Mouse (Mus musculus): ENCODE results near the gene R3hcc1l. TPM values are rescaled to one million over a fixed set of nuclear protein-coding genes. Genes with fewer than 3 reads are reported as not detected.

The R3hcc1l gene
- 28.6 and 42.1 TPM in 2 replicates for total RNA-seq (2017)

DNA sequence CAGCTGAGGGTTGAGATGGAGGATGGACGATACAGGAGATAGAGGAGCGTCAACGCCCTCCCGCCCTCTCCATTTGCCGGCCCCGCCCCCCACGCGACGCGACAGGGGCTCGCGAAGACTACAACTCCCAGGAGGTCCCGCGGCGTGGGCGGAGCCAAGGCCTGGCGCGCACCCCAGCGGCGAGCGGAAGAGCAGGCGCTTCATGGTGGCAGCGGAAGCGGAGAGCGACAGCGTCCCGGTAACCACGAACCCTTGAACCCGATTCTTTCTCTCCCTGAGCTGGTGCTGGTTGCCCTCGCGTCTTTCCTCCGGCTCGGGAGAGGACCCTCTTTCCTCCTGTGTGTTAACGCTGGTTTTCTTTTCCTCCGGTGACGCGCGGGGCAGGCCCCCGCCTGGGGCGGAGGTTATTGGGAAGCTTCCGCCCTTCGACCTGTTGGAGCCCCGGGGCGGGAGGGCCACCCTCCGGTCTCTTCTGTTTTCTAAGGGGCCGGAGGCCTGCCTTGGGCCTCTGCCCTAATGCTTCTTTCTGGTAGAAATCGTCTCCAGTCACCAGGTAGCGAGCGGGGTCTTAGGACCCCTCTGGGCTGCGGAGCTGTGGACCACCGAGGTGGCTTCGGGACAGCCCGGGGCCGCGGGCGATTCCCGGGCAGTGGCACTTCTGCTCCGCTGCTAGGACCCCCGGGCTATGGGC is at the start of gene R3hcc1l:
Gene R3hcc1l (plus strand): TSS at position 140 of the 691 bp plus-strand sequence.
- ATAC-seq (replicated peaks; ENCODE audit: low read depth, poor library complexity, severe bottlenecking): peak; percentile 96

DNA sequence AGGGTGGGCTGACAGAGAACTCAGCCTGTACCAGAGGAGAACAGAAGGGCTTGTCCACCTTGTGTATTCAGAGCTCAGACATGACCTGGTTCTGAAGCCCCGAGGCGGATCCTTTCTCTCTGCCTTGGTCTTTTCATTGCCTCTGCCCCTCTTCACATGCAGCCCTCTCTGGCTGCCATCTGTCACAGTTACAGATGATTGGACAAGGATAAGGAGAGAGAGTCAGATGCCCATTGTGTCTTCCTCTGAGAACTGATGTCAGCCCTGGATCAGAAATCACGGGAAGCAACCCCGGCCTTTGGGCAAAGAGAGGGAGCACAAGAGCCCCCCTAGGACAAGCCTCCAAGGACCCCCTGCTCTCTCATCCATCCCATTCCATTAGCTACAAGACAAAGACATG is 47.0 kb upstream of the R3hcc1l start:
- ATAC-seq (replicated peaks; ENCODE audit: low read depth, poor library complexity, severe bottlenecking): no peak

DNA sequence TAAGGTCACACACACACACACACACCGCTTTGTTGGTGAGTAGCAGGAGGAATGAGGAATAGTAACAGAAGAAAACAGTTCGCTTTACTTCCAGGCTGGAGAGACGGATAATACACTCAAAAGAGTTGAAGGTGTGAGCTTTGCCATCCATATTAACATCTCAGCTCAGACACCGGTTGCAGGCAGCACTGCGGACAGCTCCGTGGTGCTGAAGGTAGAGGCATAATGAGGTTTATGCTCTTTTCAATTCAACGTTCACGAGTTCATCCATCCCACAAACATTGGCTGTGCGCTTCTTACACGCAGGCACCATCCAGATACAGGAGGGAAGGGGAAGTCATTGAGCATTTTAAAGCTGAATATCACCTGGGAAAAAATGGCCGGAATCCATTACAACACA is 45.7 kb upstream of the R3hcc1l start:
- no peak for ATAC-seq (replicated peaks; ENCODE audit: low read depth, poor library complexity, severe bottlenecking)

DNA sequence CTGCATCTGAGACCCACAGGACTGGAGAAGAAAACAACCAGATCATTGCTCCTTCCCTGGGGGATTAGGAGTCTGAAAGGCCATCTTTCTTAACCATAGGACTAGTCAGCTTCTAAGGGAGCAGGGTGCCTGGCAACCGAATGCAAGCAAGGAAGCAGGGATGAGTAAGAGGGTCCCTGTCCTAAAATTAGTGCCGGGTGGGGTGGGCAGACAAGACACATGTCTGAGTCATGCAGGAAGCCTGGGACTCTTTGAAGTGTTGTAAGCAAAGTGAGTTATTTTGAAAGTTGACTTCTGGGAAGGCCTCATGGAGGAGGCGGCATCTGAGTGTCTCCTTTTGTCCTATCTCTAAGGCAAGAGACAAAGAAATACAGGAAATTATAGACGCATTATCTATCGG is 40.8 kb upstream of the R3hcc1l start:
- ATAC-seq (replicated peaks; ENCODE audit: low read depth, poor library complexity, severe bottlenecking): no peak

DNA sequence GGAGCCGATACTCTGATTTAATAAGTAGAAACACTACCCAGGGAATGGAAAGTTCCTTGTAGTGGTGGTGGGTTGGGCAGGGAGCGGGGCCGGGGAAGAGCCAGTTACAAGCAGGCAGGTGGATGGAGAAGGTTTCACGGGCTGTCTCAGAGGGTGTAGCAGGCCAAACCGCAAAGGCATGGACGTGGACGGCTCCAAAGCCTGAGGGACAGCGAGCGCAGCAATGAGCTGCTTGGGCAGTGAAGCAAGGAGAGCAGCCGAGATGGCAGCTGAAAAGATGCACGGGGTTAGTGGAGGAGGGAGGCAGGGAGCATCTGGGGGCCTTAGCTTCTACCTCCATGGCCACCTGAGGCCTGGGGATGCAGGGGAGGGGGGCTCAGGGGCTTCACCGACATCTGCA is 40.3 kb upstream of the R3hcc1l start:
- ATAC-seq (replicated peaks; ENCODE audit: low read depth, poor library complexity, severe bottlenecking): no peak

DNA sequence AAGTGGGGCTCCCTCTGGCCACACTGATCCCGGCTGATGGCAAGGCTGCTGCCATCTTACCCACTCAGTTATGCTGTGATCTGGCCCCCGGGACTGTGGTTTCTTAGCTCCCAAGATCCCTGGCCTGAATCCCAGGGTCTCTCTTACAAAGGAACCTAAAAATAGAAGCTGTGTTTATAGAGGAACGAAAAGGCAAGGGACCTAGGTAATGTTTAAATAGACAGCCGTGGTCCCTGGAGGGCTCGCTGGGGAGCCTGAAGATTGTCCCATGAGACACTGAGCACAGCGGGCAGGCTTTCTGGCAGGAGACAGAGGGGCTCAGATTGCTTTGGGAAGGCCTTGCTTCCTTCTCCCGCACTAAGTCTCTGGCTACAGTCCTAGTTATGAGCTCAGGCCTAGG is 33.1 kb upstream of the R3hcc1l start:
- no peak for ATAC-seq (replicated peaks; ENCODE audit: low read depth, poor library complexity, severe bottlenecking)

DNA sequence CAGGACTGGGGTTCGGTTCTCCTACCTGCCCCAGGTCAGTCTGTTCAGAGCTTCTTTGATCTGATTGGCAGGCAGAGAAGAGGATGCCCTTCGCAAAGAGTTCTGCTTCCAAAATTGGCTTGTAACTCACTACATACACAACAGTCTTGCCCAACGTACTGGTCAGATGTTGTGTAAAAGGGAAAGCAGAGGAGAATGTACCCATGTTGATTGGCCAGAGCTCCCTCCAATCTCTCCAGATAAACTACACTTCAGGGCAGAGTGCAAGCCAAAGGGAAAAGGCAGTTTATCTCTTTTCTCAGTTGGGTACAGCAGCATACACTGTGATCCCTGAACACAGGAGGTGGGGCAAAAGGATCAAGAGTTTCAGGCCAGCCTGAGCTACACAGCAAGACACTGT is 31.3 kb upstream of the R3hcc1l start:
- ATAC-seq (replicated peaks; ENCODE audit: low read depth, poor library complexity, severe bottlenecking): no peak

DNA sequence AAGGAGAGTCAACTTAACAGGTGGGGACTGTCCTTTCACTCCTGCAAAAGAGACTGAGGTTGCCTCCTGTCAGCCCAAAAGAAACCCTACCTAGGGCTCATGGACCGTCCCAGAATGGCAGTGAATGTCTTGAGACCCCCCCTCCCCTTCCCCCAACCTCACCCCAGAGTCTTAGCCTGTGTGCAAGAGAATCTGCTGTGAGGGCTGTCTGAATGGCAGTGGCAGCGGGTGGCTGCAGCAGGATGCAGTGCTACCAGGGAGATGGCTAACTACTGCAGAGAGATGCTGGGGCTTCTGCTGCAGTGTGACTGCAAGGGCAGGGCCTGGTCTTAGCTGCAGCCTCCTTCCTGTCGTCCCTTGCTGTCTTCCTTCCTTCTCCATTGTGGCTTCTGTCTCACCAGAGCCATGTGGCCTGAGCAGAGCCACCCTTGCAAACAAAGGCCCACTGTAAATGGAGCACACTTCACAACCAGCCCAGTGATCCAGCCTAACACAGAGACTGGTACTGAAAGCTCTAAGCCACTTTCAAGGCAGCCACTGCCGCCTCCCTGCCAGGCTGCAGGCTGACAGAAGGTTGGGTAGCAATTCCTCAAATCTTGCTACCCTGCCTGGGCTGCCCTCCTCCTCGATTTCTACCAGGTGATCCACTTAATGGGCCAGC is 25.2 kb upstream of the R3hcc1l start:
- ATAC-seq (replicated peaks; ENCODE audit: low read depth, poor library complexity, severe bottlenecking): no peak

DNA sequence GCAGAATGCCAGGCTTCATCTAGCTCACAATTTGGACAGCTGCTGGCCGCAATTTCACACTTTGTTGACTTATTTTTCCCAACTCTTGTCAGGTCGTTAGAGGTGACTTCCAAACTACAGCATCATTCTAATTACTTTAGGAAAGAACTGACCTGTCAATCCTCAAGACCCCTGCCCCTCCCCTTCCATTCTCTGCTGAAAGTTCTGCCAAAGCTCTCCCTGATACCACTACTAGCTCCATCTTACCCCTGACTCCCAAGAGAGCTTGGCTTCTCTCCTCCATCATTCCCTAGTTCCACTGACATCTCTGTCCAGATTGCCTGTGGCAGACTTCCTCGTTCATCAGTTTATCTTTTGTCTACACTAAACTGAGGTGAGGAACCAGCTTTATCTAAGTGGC is 14.4 kb upstream of the R3hcc1l start:
- ATAC-seq (replicated peaks; ENCODE audit: low read depth, poor library complexity, severe bottlenecking): no peak

DNA sequence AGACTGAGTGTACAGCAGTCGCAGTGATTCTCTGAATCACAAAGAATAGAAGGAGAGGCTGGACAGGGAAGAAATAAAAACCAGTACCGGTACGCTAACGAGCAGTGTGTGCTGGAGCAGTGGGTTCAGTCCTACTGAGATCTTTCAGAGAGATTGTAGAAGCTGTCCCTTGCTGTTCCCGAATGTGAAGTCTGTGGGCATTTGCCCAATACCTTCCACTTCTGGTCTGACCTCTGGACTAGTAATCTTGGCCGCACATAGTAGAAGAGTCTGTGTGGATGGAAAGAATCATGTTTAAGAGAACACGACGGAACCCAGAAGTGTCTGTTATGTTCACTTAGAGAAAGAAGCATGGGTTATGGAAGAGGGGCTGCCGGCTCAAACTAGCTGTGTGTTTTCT is 8.9 kb upstream of the R3hcc1l start:
- no peak for ATAC-seq (replicated peaks; ENCODE audit: low read depth, poor library complexity, severe bottlenecking)

DNA sequence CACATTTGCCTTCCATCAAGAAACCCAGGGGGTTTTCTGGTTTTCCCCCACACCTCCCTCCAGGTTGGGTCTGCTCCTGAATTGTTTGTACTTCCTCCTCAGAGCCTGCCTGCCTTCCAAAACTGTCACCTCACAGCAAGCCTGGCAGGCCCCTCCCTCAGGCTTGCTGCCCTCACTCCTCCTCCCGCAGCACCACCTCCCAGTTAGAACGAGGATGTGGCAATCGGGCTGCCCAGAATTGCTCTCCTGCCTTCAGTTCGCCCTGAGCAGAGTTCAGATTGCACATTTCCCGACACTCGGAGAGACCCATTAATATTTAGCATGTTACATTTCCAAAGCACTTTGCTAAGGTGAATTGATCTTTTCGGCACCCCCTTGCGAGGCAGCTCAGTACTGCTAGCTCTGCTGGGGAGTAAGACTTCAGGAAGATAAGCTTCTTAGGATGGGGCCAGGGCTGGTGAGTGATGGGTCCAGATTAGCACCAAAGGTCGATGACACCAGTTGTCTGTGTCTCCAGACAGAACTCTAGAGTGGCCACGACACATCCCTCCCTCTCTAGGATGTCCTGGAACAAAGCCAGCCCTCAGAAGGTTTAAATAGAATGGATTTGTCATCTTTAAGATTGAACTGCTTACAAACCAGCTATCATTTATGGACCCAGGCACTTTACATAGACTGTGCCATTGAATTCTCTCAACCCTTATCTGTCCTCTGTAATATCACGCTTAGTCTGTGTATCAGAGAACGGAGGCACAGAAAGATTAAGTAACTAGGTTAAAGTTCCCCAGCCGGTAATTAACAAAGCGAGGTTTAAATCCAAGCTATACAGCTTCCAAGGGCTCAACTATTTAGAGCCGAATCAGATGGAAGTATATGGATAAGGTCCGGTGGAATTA is 8.0 kb upstream of the R3hcc1l start:
- ATAC-seq (replicated peaks; ENCODE audit: low read depth, poor library complexity, severe bottlenecking): peak; percentile 81

DNA sequence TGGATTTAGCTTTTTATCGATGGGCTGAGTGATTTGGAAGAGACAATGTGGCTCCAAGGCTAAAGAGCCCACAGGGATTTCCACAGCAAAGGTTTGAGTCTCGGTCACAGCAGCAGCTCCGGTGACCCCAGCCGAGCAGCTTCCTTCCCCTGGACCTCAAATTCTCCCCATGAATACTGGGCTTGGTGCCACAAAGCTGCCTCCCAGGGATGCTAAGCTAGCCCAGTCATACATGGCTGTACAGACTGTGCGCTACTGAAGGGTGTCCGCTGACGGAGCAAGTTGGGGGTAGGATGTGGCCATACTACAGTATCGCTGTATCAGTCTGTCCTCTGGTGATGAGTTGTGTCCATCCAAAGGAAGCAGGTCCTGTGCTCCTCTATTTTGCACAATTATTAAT is 2.9 kb upstream of the R3hcc1l start:
- no peak for ATAC-seq (replicated peaks; ENCODE audit: low read depth, poor library complexity, severe bottlenecking)

DNA sequence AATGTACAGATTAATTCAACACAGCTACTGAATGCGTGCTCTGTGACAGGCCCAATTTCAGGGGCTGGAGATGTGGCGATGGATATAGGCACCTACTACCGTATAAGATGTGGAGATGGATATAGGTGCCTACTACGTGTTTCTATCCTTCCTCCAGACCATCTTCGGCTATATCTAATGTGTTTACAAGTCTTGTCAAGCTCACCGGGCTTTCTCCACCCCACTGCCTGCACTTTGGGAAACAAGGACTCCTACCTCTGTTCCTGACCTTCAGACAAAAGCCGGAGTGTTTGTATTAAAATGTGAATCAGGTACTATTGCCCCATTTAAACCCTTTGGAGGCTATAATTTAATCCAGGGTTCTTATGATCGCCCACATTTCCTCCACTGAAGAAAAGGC is 2.4 kb upstream of the R3hcc1l start:
- ATAC-seq (replicated peaks; ENCODE audit: low read depth, poor library complexity, severe bottlenecking): no peak

DNA sequence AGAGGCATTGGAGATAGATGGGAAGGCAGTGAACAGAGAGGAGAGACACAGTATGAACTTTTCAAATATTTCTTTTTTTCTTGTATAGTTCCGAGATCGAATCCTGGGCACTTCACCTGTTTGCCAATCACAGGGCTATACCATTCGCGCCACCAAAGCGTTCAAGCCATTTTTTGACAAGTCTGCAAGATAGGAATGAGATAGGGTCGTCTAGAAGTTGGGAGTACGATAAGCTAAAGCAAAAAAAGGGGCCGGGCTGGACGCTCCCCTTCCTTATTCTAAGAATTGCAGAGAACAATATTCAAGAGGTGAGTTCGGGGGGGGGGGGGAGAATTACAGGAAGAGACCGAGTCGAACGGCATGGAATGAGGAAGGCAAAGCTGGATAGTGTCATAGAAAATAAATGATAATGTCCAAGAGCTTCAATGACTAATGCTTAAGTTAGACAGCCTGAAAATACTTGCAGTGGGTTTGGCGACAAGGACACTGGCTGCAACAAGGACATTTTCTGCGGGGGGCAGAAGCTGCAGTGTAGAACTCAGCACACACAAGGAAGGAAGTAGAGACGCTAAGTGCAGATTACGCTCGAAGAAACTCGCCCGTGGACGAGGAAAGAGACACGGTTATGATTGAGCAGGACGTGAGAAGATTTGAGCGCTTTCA is 471 bp upstream of the R3hcc1l start:
- ATAC-seq (replicated peaks; ENCODE audit: low read depth, poor library complexity, severe bottlenecking): peak; percentile 1; the same call in 1 of the 2 replicates

DNA sequence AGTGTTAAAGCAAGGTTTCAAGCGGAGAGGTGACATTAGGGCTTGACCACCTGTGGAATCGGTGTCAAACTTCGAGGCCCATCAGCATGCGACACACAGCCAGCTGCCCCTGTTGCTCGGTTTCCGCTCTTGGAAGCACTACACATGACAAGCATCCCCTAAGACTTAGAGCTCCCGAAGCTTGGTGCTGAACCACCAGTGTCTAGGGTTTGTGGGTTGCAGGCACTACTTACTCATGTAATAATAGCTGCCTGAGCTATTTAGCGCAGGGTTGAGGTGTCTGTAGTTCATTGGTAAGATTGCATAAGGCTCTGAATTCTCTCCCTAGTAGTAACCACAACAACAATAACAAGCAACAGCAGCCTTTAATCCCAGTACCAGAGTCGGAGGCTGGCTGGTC is 1.2 kb downstream of the R3hcc1l start:
- ATAC-seq (replicated peaks; ENCODE audit: low read depth, poor library complexity, severe bottlenecking): no peak

DNA sequence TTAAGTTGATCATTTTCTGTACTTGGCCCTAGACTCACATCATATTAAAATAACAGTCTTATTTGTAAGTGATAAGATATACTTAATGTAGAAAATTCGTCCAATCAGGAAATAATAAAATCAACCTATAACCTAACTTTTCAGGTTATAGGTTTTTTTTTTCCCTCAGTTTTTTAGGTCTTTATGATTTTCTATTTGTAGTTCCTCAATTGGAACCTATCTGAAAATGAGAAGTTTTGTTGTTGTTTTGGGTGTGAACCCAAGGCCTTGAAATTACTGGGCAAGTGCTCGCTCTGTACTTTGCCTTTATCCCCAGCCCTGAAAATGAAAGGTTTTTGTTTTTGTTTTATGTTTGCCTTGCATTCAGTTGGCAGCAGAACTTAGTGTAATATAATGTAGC is 6.1 kb downstream of the R3hcc1l start:
- no peak for ATAC-seq (replicated peaks; ENCODE audit: low read depth, poor library complexity, severe bottlenecking)

DNA sequence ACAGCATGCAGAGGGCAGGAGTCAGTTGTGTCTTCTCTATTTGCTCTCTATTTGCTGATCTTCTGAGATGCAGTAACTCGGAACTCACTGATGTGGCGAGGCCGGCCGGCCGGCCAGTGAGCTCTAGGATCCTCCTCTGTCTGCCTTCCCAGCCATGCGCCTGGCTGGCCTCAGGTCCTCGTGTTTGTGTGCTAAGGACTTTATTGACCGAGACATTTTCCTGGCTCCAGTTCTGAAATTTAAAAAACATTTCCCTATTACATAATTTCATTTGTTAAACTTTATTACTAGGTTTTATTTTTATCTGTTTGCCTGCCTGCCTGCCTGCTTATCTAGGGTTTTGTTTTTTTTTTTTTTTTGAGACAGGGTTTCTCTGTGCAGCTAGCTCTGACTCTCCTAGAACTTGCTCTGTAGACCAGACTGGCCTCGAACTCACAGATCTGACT is 11.5 kb downstream of the R3hcc1l start:
- ATAC-seq (replicated peaks; ENCODE audit: low read depth, poor library complexity, severe bottlenecking): no peak

DNA sequence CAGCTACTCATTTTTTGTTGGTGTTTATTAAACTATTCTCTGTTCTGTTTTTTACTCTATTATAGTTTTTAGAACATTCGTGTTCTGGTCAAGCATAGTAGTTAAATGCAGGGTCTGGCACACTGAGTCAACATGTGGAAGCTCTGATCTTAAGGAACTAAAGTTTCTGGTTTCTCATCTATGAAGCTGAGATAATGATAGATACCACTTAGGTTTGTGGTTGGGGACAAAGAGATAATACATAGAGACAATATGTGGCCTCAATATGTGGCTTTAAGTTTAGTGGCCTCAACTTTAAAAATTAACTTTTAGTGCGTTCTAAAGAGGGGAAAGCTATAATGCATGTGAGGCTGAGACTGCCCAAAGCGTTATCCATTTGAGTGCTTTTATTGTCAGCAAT is 15.9 kb downstream of the R3hcc1l start:
- ATAC-seq (replicated peaks; ENCODE audit: low read depth, poor library complexity, severe bottlenecking): no peak

DNA sequence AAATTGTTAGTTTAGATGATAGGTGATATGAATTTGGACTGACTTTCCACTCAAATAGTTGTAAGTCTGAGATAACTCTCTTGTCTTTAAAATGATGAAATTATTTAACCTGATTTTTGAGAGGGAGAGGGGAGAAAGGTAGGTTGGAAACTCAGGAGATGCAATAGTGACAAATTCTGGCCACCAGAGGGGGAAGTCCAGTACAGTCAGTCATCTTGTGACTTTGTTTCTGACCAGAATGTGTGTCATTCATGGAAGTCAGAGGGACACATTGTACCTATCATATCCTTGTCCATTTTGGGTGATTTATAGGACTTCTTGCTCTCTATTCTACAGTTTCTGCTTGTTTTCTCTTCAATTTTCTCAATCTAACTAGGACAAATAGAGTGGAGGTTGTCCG is 19.0 kb downstream of the R3hcc1l start:
- no peak for ATAC-seq (replicated peaks; ENCODE audit: low read depth, poor library complexity, severe bottlenecking)

DNA sequence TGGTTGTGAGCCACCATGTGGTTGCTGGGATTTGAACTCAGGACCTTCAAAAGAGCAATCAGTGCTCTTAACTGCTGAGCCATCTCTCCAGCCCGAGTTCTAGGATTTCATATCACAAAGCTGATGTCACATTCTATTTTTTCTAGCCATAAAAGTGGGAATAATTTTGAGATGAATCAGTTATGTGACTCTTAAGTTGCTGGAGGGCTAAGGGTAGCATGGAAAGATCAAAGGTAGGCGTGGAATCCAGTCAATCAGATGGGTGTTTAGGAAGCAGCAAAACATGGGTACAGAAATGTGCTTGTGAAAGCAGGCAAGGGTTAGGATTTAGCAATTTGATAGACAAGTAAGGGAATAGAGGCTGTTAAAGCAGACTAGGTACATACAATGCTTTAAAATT is 20.4 kb downstream of the R3hcc1l start:
- no peak for ATAC-seq (replicated peaks; ENCODE audit: low read depth, poor library complexity, severe bottlenecking)
